Mouse (Mus musculus) embryonic fibroblast, embryonic 13.5 days (primary cell): ENCODE measurements around the gene Fbxl18. TPM values are rescaled to one million over a fixed set of nuclear protein-coding genes. Genes with fewer than 3 reads are reported as not detected.
A peak's percentile ranks its signal among the peaks of the same experiment; 100 is the strongest.

Source experiments
- H3K27ac ChIP-seq: 2 replicates; pipeline ENCODE4 v1.5.1; 2012; ENCODE audit warnings: low read length, control low read depth, inconsistent platforms; ENCODE audit not compliant: insufficient read depth
- H3K4me1 ChIP-seq: 2 replicates; pipeline ENCODE4 v1.6.1; 2011; ENCODE audit warnings: low read length; ENCODE audit not compliant: control insufficient read depth, insufficient read depth
- H3K4me3 ChIP-seq: 2 replicates; pipeline ENCODE4 v1.5.1; 2011; ENCODE audit warnings: mild to moderate bottlenecking, control low read depth, low read length; ENCODE audit not compliant: insufficient read depth
- CTCF ChIP-seq: IDR thresholded peaks from 2 replicates; pipeline ENCODE4 v1.5.1; 2011; ENCODE audit warnings: mild to moderate bottlenecking, control low read depth, low read length, moderate library complexity, borderline replicate concordance; ENCODE audit not compliant: insufficient read depth
- POLR2A ChIP-seq: IDR thresholded peaks from 2 replicates; pipeline ENCODE4 v1.6.1; 2011; ENCODE audit warnings: low read depth, mild to moderate bottlenecking, control low read depth, low read length, moderate library complexity
- polyA plus RNA-seq: library from polyadenylated mRNA; stranded (reverse); fragments of >200 nt; gene quantifications from 2 replicates; pipeline ENCODE4 v1.2.4, GENCODE M21; 2011; ENCODE audit warnings: low read depth; ENCODE audit not compliant: missing spikeins, insufficient read length

Fbxl18 gene
- polyA plus RNA-seq, 1 experiment: 8.7 TPM

DNA sequence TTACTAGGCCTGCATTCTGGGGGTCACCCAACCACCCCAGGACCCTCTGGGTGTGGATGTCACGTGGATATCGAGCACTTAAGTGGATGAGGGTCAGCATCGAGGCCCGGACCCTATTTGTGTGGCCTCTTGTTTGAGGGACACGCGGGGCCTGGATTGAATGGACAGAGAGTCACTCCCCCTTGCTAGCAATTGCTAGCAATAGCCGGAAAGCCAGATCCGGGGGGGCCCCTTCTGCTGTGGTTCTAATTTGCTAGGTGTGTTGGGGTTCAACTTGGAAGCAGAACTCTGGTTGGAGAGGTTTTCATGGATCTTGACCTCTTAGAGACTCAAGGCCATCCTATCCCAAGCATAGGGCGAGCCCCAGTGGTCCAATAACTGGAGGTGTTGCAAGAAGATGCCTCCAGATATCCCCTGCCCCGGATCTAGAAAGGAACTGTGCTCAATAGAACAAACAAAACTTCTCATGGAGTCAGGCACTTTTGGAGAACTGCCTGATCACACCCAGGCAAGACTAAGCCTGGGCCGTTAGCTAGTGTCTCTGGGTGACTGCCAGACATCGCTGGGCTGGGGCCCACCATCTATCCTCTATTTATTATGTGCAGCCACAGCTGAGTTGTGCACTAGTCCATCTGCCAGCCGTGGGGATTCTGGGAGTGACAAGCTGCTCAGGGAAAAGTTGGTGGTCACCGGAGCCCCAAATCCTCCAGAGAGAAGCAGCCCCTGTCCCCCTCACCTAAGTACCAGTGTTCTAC is 12.0 kb upstream of the Fbxl18 start:
- peak overlapping the region; percentile 23 for H3K4me3 ChIP-seq
- TF ChIP-seq POLR2A (peak; percentile 56), CTCF (no peak)
- peak overlapping the region; percentile 92 for H3K27ac ChIP-seq
- peaks cover 17% of the 10 kb centered on the region for H3K4me1 ChIP-seq

GRCm38 (mm10) chr5:142906532-142907047 is 11.4 kb upstream of the Fbxl18 start, which contains the start of gene Actb:
Gene Actb, minus strand, starts transcription at chr5:142906754.
- Histone ChIP-seq H3K27ac (peak within 1 kb of the TSS; percentile 99), H3K4me3 (peak within 1 kb of the TSS; percentile 86), H3K4me1 (peaks cover 17% of the 10 kb centered on the region)
- no peak for TF ChIP-seq CTCF
- peak; percentile 98 for TF ChIP-seq POLR2A

- H3K4me3 ChIP-seq: peak overlapping the region; percentile 86
- H3K4me1 ChIP-seq: peaks cover 17% of the 10 kb centered on the region
- peak overlapping the region; percentile 99 for H3K27ac ChIP-seq
- TF ChIP-seq POLR2A (peak; percentile 61), CTCF (peak; percentile 32; the same call in 1 of the 2 replicates)
Observed at GRCm38 (mm10) chr5:142905725-142906531, 10.7 kb upstream of the Fbxl18 start.

- TF ChIP-seq CTCF (no peak), POLR2A (no peak; the same call in 1 of the 2 replicates)
- Histone ChIP-seq H3K4me3 (peak overlapping the region; percentile 86), H3K27ac (peak overlapping the region; percentile 99), H3K4me1 (peaks cover 17% of the 10 kb centered on the region)
Observed at GRCm38 (mm10) chr5:142905038-142905695, 9.9 kb upstream of the Fbxl18 start.

- TF ChIP-seq POLR2A (peak; percentile 62), CTCF (no peak)
- H3K4me1 ChIP-seq: peaks cover 13% of the 10 kb centered on the region
- peak overlapping the region; percentile 86 for H3K4me3 ChIP-seq
Observed at GRCm38 (mm10) chr5:142904208-142905037, 9.2 kb upstream of the Fbxl18 start.

DNA sequence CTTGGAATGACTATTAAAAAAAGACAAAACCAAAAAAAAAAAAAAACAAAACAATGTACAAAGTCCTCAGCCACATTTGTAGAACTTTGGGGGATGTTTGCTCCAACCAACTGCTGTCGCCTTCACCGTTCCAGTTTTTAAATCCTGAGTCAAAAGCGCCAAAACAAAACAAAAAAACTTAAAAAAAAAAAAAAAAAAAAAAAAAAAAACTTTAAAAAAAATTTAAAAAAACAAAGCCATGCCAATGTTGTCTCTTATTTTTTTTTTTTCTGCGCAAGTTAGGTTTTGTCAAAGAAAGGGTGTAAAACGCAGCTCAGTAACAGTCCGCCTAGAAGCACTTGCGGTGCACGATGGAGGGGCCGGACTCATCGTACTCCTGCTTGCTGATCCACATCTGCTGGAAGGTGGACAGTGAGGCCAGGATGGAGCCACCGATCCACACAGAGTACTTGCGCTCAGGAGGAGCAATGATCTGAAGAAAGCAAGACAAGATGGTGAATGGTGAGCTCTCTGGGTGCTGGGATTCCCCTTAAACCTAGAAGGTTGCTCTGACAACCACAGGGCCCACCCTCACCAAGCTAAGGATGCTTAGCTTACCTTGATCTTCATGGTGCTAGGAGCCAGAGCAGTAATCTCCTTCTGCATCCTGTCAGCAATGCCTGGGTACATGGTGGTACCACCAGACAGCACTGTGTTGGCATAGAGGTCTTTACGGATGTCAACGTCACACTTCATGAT is 8.4 kb upstream of the Fbxl18 start:
- H3K4me1 ChIP-seq: peaks cover 9% of the 10 kb centered on the region

More at GRCm38 (mm10) chr5:142904208-142905037, 9.2 kb upstream of the Fbxl18 start:
- peak overlapping the region; percentile 99 for H3K27ac ChIP-seq

GRCm38 (mm10) chr5:142902506-142903314 is 7.5 kb upstream of the Fbxl18 start:
- peak overlapping the region; percentile 86 for H3K4me3 ChIP-seq
- peak; percentile 74 for TF ChIP-seq POLR2A
- TF ChIP-seq CTCF: no peak
- peak overlapping the region; percentile 28; the same call in 1 of the 2 replicates for H3K27ac ChIP-seq
- peaks cover 3% of the 10 kb centered on the region; the same call in 1 of the 2 replicates for H3K4me1 ChIP-seq

More for the DNA sequence above, 8.4 kb upstream of the Fbxl18 start:
- TF ChIP-seq POLR2A (peak; percentile 76; the same call in 1 of the 2 replicates), CTCF (no peak)
- peak overlapping the region; percentile 99 for H3K27ac ChIP-seq
- peak overlapping the region; percentile 86 for H3K4me3 ChIP-seq
